Comparison of ENCODE assay signal across 8 mouse cellular contexts in the genomic region with DNA sequence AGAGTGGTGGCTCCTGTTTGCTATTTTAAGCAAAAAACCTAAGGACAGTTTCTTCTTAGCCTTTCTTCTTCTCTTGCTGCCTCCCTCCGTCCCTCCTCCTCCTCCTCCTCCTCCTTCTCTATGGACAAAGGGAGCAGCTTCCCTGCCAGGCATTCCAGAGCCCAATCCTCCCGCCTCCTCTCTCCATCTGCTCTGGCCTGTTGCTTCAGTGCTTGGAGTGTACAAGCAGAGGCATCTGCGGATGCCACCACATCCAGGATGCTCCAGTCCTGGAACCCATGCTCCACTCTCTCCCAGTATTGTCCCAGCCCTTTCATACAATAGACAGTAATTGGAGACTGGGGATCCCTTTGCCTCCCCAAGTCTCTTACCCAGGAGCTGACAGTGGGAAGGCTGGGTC. TPM values are rescaled to one million over a fixed set of nuclear protein-coding genes. Genes with fewer than 3 reads are reported as not detected.
DNase-seq lines count a peak whose midpoint lies in the region; ATAC-seq and TF ChIP-seq lines count a peak whose summit lies in the region.

No protein-coding gene starts in this region.

- no peaks in the 10 kb centered on the region for H3K36me3 ChIP-seq in kidney, embryonic 16.5 days (ENCODE audit: insufficient read depth, low read length)
- peaks cover 18% of the 10 kb centered on the region; the same call in 1 of the 2 replicates for H3K36me3 ChIP-seq in embryonic facial prominence, embryonic 10.5 days (replicated peaks)
- no peaks in the 10 kb centered on the region for H3K36me3 ChIP-seq in heart, embryonic 10.5 days
- no peaks in the 10 kb centered on the region for H3K36me3 ChIP-seq in macrophage (ENCODE audit: inconsistent target)
- no peaks in the 10 kb centered on the region for H3K36me3 ChIP-seq in stomach, embryonic 14.5 days (ENCODE audit: control insufficient read depth, insufficient read depth, low read length)

- peak overlapping the region; percentile 14 for H3K9ac ChIP-seq in kidney, embryonic 16.5 days (replicated peaks; ENCODE audit: low read length)
- peak overlapping the region; percentile 85 for H3K9ac ChIP-seq in stomach, embryonic 14.5 days (replicated peaks; ENCODE audit: low read depth, low read length)

- H3K4me3 ChIP-seq in kidney, embryonic 16.5 days (ENCODE audit: low read length), result peak overlapping the region; percentile 80
- peak overlapping the region; percentile 79 for H3K4me3 ChIP-seq in embryonic facial prominence, embryonic 10.5 days
- H3K4me3 ChIP-seq in heart, embryonic 10.5 days, result peak overlapping the region; percentile 82; the same call in 1 of the 2 replicates
- peak overlapping the region; percentile 62 for H3K4me3 ChIP-seq in layer of hippocampus, adult 2 months
- H3K4me3 ChIP-seq in macrophage (ENCODE audit: inconsistent target), result peak overlapping the region; percentile 30
- H3K4me3 ChIP-seq in stomach, embryonic 14.5 days (ENCODE audit: low read depth, low read length), result peak overlapping the region; percentile 75

- 0 out of 2 replicates have a peak, but pooled peaks have one; percentile 17 for ATAC-seq in kidney, embryonic 16.5 days (ENCODE audit: low FRiP score, low TSS enrichment)
- peak; percentile 25; the same call in 1 of the 2 replicates for ATAC-seq in stomach, embryonic 14.5 days (ENCODE audit: insufficient number of reproducible peaks, insufficient read depth, low FRiP score, low read depth)

- H3K4me1 ChIP-seq in kidney, embryonic 16.5 days (ENCODE audit: insufficient read depth, low read length), result peaks cover 20% of the 10 kb centered on the region
- H3K4me1 ChIP-seq in embryonic facial prominence, embryonic 10.5 days, result peaks cover 33% of the 10 kb centered on the region
- H3K4me1 ChIP-seq in heart, embryonic 10.5 days, result 0 out of 2 replicates have a peak, but pooled peaks cover 15% of the 10 kb centered on the region
- 0 out of 2 replicates have a peak, but pooled peaks cover 4% of the 10 kb centered on the region for H3K4me1 ChIP-seq in stomach, embryonic 14.5 days (ENCODE audit: control insufficient read depth, insufficient read depth, low read length)

- no peak for DNase-seq in kidney, adult 9 months
- peak; percentile 57 for DNase-seq in embryonic facial prominence, embryonic 10.5 days (ENCODE audit: low spot score)
- DNase-seq in heart, embryonic 10.5 days (ENCODE audit: low spot score), result peak; percentile 74
- peak; percentile 75 to 87 for DNase-seq in layer of hippocampus, adult 2 months (ENCODE audit: low spot score in 2 of 2)
- no peak for DNase-seq in adrenal gland, postnatal 4 days (ENCODE audit: low spot score in 2 of 2)

- H3K4me2 ChIP-seq in kidney, embryonic 16.5 days (replicated peaks; ENCODE audit: low read depth, low read length), result peak overlapping the region; percentile 98
- H3K4me2 ChIP-seq in stomach, embryonic 14.5 days (replicated peaks; ENCODE audit: low read depth, low read length), result peak overlapping the region; percentile 81

- 0% methylated on average over 3 of the region's 3 CpGs for WGBS in kidney, embryonic 16.5 days
- 4% methylated on average over 3 of the region's 3 CpGs for WGBS in embryonic facial prominence, embryonic 10.5 days
- WGBS in heart, embryonic 10.5 days, result 27% methylated on average over 3 of the region's 3 CpGs
- WGBS in macrophage (ENCODE audit: missing documents), result 72% methylated on average over 3 of the region's 3 CpGs
- WGBS in stomach, embryonic 14.5 days, result 5% methylated on average over 3 of the region's 3 CpGs

- H3K9me3 ChIP-seq in kidney, embryonic 16.5 days (ENCODE audit: low read length), result no peaks in the 10 kb centered on the region
- no peaks in the 10 kb centered on the region for H3K9me3 ChIP-seq in embryonic facial prominence, embryonic 10.5 days
- H3K9me3 ChIP-seq in heart, embryonic 10.5 days, result no peaks in the 10 kb centered on the region
- no peaks in the 10 kb centered on the region for H3K9me3 ChIP-seq in stomach, embryonic 14.5 days (ENCODE audit: control insufficient read depth, low read depth, low read length)

- no peak overlapping the region for H3K27ac ChIP-seq in kidney, embryonic 16.5 days (ENCODE audit: low read length)
- peak overlapping the region; percentile 93 for H3K27ac ChIP-seq in embryonic facial prominence, embryonic 10.5 days (replicated peaks)
- H3K27ac ChIP-seq in heart, embryonic 10.5 days, result no peak overlapping the region
- peak overlapping the region; percentile 97 for H3K27ac ChIP-seq in layer of hippocampus, adult 2 months
- no peak overlapping the region for H3K27ac ChIP-seq in macrophage
- peak overlapping the region; percentile 92; the same call in 1 of the 2 replicates for H3K27ac ChIP-seq in stomach, embryonic 14.5 days (ENCODE audit: low read length)

- TF ChIP-seq CTCF in layer of hippocampus, adult 2 months (conservative IDR thresholded peaks at IDR 0.05), result no peak

- no peaks in the 10 kb centered on the region for H3K27me3 ChIP-seq in kidney, embryonic 16.5 days (ENCODE audit: insufficient read depth, low read length)
- peaks cover 13% of the 10 kb centered on the region for H3K27me3 ChIP-seq in embryonic facial prominence, embryonic 10.5 days (replicated peaks; ENCODE audit: low read depth, poor library complexity, severe bottlenecking)
- peaks cover 29% of the 10 kb centered on the region for H3K27me3 ChIP-seq in heart, embryonic 10.5 days (ENCODE audit: insufficient read depth, poor library complexity, severe bottlenecking)
- H3K27me3 ChIP-seq in stomach, embryonic 14.5 days (ENCODE audit: control insufficient read depth, insufficient read depth, low read length), result no peaks in the 10 kb centered on the region

- H3K79me2 ChIP-seq in macrophage (ENCODE audit: inconsistent target), result peaks cover 58% of the 10 kb centered on the region; the same call in 1 of the 2 replicates

RNA-seq across cellular contexts. Expression of a gene that starts 1.1 kb away (rescaled TPM):
- 6.1 and 6.6 TPM in 2 replicates for polyA plus RNA-seq in kidney, embryonic 16.5 days (2015; fragmentation: Nextera tagmentation; extraction: Ambion mirVana)
- polyA plus RNA-seq in embryonic facial prominence, embryonic 10.5 days (2016; fragmentation: Nextera tagmentation; extraction: Ambion mirVana), result 12.1 and 19.8 TPM in 2 replicates
- 0.91 and 2.9 TPM in 2 replicates for polyA plus RNA-seq in heart, embryonic 10.5 days (2016; fragmentation: Nextera tagmentation; extraction: Ambion mirVana)
- 10 to 100 TPM; 32.5 to 35.9 TPM for total RNA-seq in layer of hippocampus, adult 2 months (2021)
- total RNA-seq in macrophage (2018; cell fraction: chromatin; rRNA removed), result 100 to 1,000 TPM in 4 of 26 experiments, 10 to 100 TPM in 14, 1 to 10 TPM in 8; 7.0 to 144 (median 22.3) TPM
- total RNA-seq in macrophage (2018; cell fraction: cytosol; rRNA removed), result 10 to 100 TPM; 10.2 to 96.6 (median 29.8) TPM
- 100 to 1,000 TPM in 3 of 26 experiments, 10 to 100 TPM in 21, 1 to 10 TPM in 2; 8.5 to 133 (median 28.5) TPM for total RNA-seq in macrophage (2018; cell fraction: nucleus; rRNA removed)
- polyA plus RNA-seq in macrophage (2018), result 17.5 to 35.6 TPM (median 30.8 TPM) in 3 replicates
- polyA plus RNA-seq in stomach, embryonic 14.5 days (2014; fragmentation: Nextera tagmentation; extraction: Ambion mirVana), result 18.9 and 20.2 TPM in 2 replicates
- 10 to 100 TPM; 32.1 to 33.4 TPM for total RNA-seq in adrenal gland, postnatal 4 days (2021)

RNA-seq across cellular contexts. Expression of a gene that starts 39.5 kb away (rescaled TPM):
- 0.54 and 0.62 TPM in 2 replicates for polyA plus RNA-seq in kidney, embryonic 16.5 days (2015; fragmentation: Nextera tagmentation; extraction: Ambion mirVana)
- 0.08 and 0.17 TPM in 2 replicates for polyA plus RNA-seq in embryonic facial prominence, embryonic 10.5 days (2016; fragmentation: Nextera tagmentation; extraction: Ambion mirVana)
- polyA plus RNA-seq in heart, embryonic 10.5 days (2016; fragmentation: Nextera tagmentation; extraction: Ambion mirVana), result 0.05 TPM in 1 of 2 replicates, not detected in the other
- 1 to 10 TPM; 5.4 to 6.6 TPM for total RNA-seq in layer of hippocampus, adult 2 months (2021)
- total RNA-seq in macrophage (2018; cell fraction: chromatin; rRNA removed), result 100 to 1,000 TPM; 252 to 707 (median 456) TPM
- 1,000 to 10,000 TPM; 1,942 to 3,390 (median 2,625) TPM for total RNA-seq in macrophage (2018; cell fraction: cytosol; rRNA removed)
- total RNA-seq in macrophage (2018; cell fraction: nucleus; rRNA removed), result 1,000 to 10,000 TPM in 25 of 26 experiments, 100 to 1,000 TPM in 1; 793 to 4,386 (median 3,068) TPM
- 2,177 to 2,766 TPM (median 2,684 TPM) in 3 replicates for polyA plus RNA-seq in macrophage (2018)
- polyA plus RNA-seq in stomach, embryonic 14.5 days (2014; fragmentation: Nextera tagmentation; extraction: Ambion mirVana), result 1.3 and 1.4 TPM in 2 replicates
- 10 to 100 TPM; 22.3 to 23.5 TPM for total RNA-seq in adrenal gland, postnatal 4 days (2021)

RNA-seq across cellular contexts. Expression of a gene that starts 45.4 kb away (rescaled TPM):
- polyA plus RNA-seq in kidney, embryonic 16.5 days (2015; fragmentation: Nextera tagmentation; extraction: Ambion mirVana), result 24.3 and 26.0 TPM in 2 replicates
- polyA plus RNA-seq in embryonic facial prominence, embryonic 10.5 days (2016; fragmentation: Nextera tagmentation; extraction: Ambion mirVana), result 19.3 and 21.4 TPM in 2 replicates
- 20.4 and 21.3 TPM in 2 replicates for polyA plus RNA-seq in heart, embryonic 10.5 days (2016; fragmentation: Nextera tagmentation; extraction: Ambion mirVana)
- total RNA-seq in layer of hippocampus, adult 2 months (2021), result 1 to 10 TPM; 1.5 to 2.0 TPM
- 10 to 100 TPM in 25 of 26 experiments, 1 to 10 TPM in 1; 7.4 to 79.6 (median 40.6) TPM for total RNA-seq in macrophage (2018; cell fraction: chromatin; rRNA removed)
- total RNA-seq in macrophage (2018; cell fraction: cytosol; rRNA removed), result 10 to 100 TPM; 36.0 to 74.7 (median 60.7) TPM
- total RNA-seq in macrophage (2018; cell fraction: nucleus; rRNA removed), result 100 to 1,000 TPM in 2 of 26 experiments, 10 to 100 TPM in 24; 26.5 to 166 (median 46.1) TPM
- 55.9 to 176 TPM (median 125 TPM) in 3 replicates for polyA plus RNA-seq in macrophage (2018)
- 22.7 and 23.5 TPM in 2 replicates for polyA plus RNA-seq in stomach, embryonic 14.5 days (2014; fragmentation: Nextera tagmentation; extraction: Ambion mirVana)
- total RNA-seq in adrenal gland, postnatal 4 days (2021), result 10 to 100 TPM; 13.3 to 16.9 TPM

Comparison
In these comparisons a context has a peak if more than half of its experiments do, and no peak if none do; other contexts are left out.
1. H3K27ac ChIP-seq: peak in embryonic facial prominence, embryonic 10.5 days (single experiment), layer of hippocampus, adult 2 months (single experiment) and stomach, embryonic 14.5 days (single experiment); none in kidney, embryonic 16.5 days (single experiment), heart, embryonic 10.5 days (single experiment) and macrophage (single experiment).
2. H3K4me3 ChIP-seq: peak in every context shown above with its lines; median percentile 82 in heart, embryonic 10.5 days; 80 in kidney, embryonic 16.5 days; 79 in embryonic facial prominence, embryonic 10.5 days; 75 in stomach, embryonic 14.5 days; 62 in layer of hippocampus, adult 2 months; 30 in macrophage.
3. DNase-seq: peak in embryonic facial prominence, embryonic 10.5 days (single experiment), heart, embryonic 10.5 days (single experiment) and layer of hippocampus, adult 2 months (2 of 2); none in kidney, adult 9 months (single experiment) and adrenal gland, postnatal 4 days (0 of 2).
4. RNA of a gene that starts 39.5 kb away (polyA plus RNA-seq): 2,177 to 2,766 TPM in macrophage; 1.3 to 1.4 TPM in stomach, embryonic 14.5 days, 0.54 to 0.62 TPM in kidney, embryonic 16.5 days, 0.08 to 0.17 TPM in embryonic facial prominence, embryonic 10.5 days and 0.05 TPM in heart, embryonic 10.5 days; every median in the first group is over 100 times any median in the second.